Mouse (Mus musculus): ENCODE measurements around the gene Nifk. TPM values are rescaled to one million over a fixed set of nuclear protein-coding genes. Genes with fewer than 3 reads are reported as not detected.

Gene Nifk
- not detected in 2 replicates for polyA plus RNA-seq (2012; ENCODE audit: insufficient read depth, insufficient read length, low replicate concordance, missing spikeins)

DNA sequence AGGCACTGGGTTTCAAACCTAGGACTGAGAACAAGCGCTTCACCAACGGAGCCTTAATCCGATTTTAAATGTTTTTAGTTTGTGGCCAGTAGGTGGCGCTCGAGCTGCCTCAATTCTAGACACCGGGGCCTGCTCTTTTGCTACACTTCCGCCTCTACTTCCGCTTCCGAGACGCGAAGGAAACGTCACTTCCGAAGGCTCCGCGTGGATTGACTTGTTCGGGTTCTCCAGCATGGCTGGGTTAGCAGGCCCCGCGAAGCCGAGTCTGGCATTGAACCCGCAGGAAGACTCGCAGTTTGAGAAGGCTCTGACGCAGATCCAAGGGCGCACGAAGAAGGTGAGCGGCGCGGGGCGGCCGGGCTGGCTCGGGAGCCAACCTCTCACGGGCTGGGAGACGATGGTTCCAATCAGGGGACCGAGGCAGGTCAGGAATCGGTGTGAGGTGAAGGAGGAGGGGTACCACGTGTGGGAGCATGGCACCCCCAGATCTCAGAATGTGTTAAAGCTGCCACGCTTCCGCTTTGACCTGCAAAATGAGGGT is at the start of gene Nifk:
Gene Nifk (plus strand): TSS at position 179 of the 541 bp plus-strand sequence.
- Histone ChIP-seq H3K4me1 (ENCODE audit: control insufficient read depth, insufficient read depth, low read length) (peaks cover 8% of the 10 kb centered on the region; the same call in 1 of the 2 replicates), H3K27ac (ENCODE audit: insufficient read depth, low read depth, low read length) (no peak within 1 kb of the TSS), H3K4me3 (ENCODE audit: insufficient read depth, low read depth, low read length) (peak within 1 kb of the TSS; percentile 67)
- WGBS, result under 1% methylated on average over 37 of the region's 37 CpGs
- TF ChIP-seq CTCF (IDR thresholded peaks at IDR 0.05; ENCODE audit: insufficient read depth, low read depth, low read length) (no peak), POLR2A (IDR thresholded peaks at IDR 0.05; ENCODE audit: insufficient read depth, low read depth, low read length) (no peak)

DNA sequence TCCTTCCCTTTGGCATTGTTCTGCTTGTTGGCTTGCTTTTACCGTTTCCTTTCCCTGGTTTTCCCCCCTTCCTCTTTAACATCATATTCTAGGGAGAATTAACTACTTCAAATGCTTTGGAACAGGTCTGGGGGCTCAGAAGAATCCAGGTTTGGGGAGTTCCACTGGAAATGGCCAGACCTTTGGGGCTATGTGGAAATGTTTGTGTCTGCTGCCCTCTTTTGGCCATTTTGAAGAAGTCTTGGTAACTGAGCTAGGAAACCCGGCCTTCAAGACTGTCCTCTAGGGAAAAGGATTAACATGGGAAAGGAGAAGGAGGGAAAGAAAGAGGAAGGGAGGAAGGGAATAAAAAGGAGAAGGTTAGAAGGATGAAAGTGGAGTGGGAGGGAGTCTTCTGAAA is 46.5 kb upstream of the Nifk start:
- H3K4me1 ChIP-seq (ENCODE audit: control insufficient read depth, insufficient read depth, low read length), result no peaks in the 10 kb centered on the region
- no peak overlapping the region for H3K4me3 ChIP-seq (ENCODE audit: insufficient read depth, low read depth, low read length)
- TF ChIP-seq CTCF (IDR thresholded peaks at IDR 0.05; ENCODE audit: insufficient read depth, low read depth, low read length) (no peak), POLR2A (IDR thresholded peaks at IDR 0.05; ENCODE audit: insufficient read depth, low read depth, low read length) (no peak)
- 11% methylated on average over 2 of the region's 2 CpGs for WGBS
- H3K27ac ChIP-seq (ENCODE audit: insufficient read depth, low read depth, low read length), result no peak overlapping the region

DNA sequence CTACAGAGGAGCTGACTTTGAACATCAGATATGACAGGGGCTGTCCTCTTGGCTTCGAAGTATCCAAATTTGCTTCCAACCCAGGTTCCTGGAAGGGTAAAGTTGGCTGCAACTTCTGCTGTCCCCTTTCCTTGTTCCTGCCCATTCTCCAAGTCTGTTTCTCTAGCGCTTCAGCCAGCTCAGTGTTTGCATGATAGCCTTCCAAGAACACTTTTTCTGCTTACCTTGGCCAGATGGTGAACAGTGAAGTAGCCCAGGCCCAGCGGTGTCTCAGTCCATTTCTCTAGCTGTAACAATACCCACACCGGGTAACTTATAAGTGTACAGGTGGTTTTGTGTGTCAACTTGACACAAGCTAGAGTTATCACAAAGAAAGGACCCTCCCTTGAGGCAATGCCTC is 29.3 kb upstream of the Nifk start:
- no peak overlapping the region for H3K4me3 ChIP-seq (ENCODE audit: insufficient read depth, low read depth, low read length)
- no peaks in the 10 kb centered on the region for H3K4me1 ChIP-seq (ENCODE audit: control insufficient read depth, insufficient read depth, low read length)
- WGBS, result 87% methylated on average over 4 of the region's 4 CpGs
- TF ChIP-seq POLR2A (IDR thresholded peaks at IDR 0.05; ENCODE audit: insufficient read depth, low read depth, low read length), result no peak
- TF ChIP-seq CTCF (IDR thresholded peaks at IDR 0.05; ENCODE audit: insufficient read depth, low read depth, low read length), result no peak
- no peak overlapping the region for H3K27ac ChIP-seq (ENCODE audit: insufficient read depth, low read depth, low read length)

DNA sequence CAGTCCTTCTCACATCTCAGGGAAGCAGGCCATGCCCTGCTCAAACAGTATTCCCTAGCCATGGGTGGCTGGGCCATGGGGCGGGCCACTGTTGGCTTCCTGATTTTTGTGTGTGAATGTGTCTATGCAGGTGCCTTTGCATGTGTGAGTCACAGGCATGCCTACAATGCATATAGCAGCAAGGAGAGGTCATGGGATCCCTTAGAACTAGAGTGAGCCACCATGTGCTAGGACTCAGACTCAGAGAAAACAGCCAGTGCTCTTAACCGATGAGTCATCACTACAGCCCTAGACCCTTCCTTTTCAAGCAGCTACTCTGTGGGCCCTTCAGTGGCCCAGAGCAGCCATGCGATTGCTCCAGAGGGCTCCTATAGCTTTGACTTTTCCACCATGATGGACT is 27.4 kb upstream of the Nifk start:
- TF ChIP-seq POLR2A (IDR thresholded peaks at IDR 0.05; ENCODE audit: insufficient read depth, low read depth, low read length) (no peak), CTCF (IDR thresholded peaks at IDR 0.05; ENCODE audit: insufficient read depth, low read depth, low read length) (no peak)
- H3K4me3 ChIP-seq (ENCODE audit: insufficient read depth, low read depth, low read length), result no peak overlapping the region
- H3K27ac ChIP-seq (ENCODE audit: insufficient read depth, low read depth, low read length), result no peak overlapping the region
- no peaks in the 10 kb centered on the region for H3K4me1 ChIP-seq (ENCODE audit: control insufficient read depth, insufficient read depth, low read length)
- 98% methylated on average over 3 of the region's 3 CpGs for WGBS

GRCm38 (mm10) chr1:118294826-118295225 is 26.8 kb upstream of the Nifk start:
- H3K4me3 ChIP-seq (ENCODE audit: insufficient read depth, low read depth, low read length), result no peak overlapping the region
- no peak for TF ChIP-seq CTCF (IDR thresholded peaks at IDR 0.05; ENCODE audit: insufficient read depth, low read depth, low read length)
- no peak for TF ChIP-seq POLR2A (IDR thresholded peaks at IDR 0.05; ENCODE audit: insufficient read depth, low read depth, low read length)
- no peaks in the 10 kb centered on the region for H3K4me1 ChIP-seq (ENCODE audit: control insufficient read depth, insufficient read depth, low read length)
- 29% methylated on average over 5 of the region's 5 CpGs for WGBS
- H3K27ac ChIP-seq (ENCODE audit: insufficient read depth, low read depth, low read length), result no peak overlapping the region

DNA sequence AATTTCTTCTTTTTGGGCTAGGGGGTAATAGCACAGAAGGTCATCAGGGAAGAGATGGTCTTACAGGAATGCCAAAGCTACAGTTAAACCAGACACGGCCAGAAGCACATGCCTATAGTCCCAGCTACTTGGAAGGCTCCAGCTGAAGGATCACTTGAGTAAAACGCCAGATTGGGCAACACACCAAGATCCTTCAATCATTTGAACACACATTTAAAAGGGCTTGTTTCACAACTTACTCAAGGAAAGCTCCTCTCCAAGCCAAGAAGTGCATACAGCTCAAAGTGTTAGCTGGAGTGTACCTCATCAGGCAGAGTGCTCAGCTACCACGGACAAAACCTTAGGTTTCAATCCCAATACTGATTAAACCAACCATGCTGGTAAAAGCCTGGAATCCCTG is 25.0 kb upstream of the Nifk start:
- Histone ChIP-seq H3K4me1 (ENCODE audit: control insufficient read depth, insufficient read depth, low read length) (no peaks in the 10 kb centered on the region), H3K4me3 (ENCODE audit: insufficient read depth, low read depth, low read length) (no peak overlapping the region), H3K27ac (ENCODE audit: insufficient read depth, low read depth, low read length) (no peak overlapping the region)
- no peak for TF ChIP-seq CTCF (IDR thresholded peaks at IDR 0.05; ENCODE audit: insufficient read depth, low read depth, low read length)
- no peak for TF ChIP-seq POLR2A (IDR thresholded peaks at IDR 0.05; ENCODE audit: insufficient read depth, low read depth, low read length)
- WGBS, result 38% methylated on average over 3 of the region's 3 CpGs

DNA sequence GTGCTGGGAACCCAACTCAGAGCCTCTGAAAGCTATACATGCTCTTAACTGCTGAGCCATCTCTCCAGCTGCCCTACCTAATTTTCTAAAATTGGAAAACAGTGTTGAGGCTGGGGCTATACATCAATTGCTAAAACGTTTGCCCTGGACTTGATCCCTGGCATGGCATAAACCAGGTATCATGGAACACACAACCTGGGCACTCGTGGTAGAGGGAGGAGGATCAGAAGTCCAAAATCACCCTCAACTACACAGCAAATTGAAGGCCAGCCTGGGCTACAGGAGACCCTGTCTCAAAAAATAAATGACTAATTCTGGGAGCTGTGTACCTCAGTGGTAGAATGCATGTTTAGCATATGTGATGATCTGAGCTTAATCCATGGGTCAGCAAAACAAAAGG is 23.9 kb upstream of the Nifk start:
- 93% methylated on average over 2 of the region's 2 CpGs for WGBS
- no peak for TF ChIP-seq CTCF (IDR thresholded peaks at IDR 0.05; ENCODE audit: insufficient read depth, low read depth, low read length)
- no peak for TF ChIP-seq POLR2A (IDR thresholded peaks at IDR 0.05; ENCODE audit: insufficient read depth, low read depth, low read length)
- Histone ChIP-seq H3K27ac (ENCODE audit: insufficient read depth, low read depth, low read length) (no peak overlapping the region), H3K4me1 (ENCODE audit: control insufficient read depth, insufficient read depth, low read length) (no peaks in the 10 kb centered on the region), H3K4me3 (ENCODE audit: insufficient read depth, low read depth, low read length) (no peak overlapping the region)

DNA sequence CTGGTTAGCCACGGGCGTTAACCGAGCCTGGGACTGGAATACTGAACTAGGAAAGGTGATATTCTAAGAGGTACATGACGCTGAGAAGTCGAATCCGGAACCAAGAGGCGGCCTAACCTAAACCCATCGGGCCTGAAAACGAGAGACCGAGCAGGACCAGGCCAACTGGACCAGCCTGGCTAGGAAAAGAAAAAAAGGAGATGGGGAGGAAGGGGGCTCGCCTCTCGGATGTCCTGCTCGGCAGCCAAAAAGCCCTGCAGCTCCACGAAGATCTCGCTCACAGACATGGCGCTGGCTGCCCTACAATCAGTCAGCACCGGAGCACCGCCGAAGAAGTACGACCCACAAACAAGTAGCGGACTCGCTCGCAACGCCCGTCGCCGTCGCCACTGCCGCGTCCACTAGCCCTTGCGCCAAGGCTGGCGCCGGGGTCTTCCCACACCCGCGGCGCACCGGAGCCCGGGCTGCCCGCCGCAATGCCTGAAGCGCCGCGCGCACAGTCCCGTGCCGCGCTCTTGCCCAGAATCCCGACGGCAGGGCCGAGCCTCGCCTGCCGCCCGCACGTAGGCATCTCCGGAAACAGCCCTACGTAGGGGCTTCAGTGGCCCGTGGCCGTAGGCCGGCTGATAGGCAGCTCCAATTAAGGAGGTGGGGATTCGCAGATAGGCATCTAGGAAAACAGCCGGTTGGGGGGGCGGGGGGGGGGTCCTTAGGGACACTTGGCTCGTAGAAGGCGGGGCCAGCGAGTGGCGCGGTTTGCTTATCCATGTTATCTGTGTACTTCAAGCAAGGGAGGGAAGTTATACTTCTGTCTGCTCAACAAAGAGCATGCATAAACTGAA is 10.6 kb upstream of the Nifk start:
- no peaks in the 10 kb centered on the region for H3K4me1 ChIP-seq (ENCODE audit: control insufficient read depth, insufficient read depth, low read length)
- TF ChIP-seq CTCF (IDR thresholded peaks at IDR 0.05; ENCODE audit: insufficient read depth, low read depth, low read length) (no peak), POLR2A (IDR thresholded peaks at IDR 0.05; ENCODE audit: insufficient read depth, low read depth, low read length) (peak; percentile 66)
- under 1% methylated on average over 67 of the region's 67 CpGs for WGBS
- peak overlapping the region; percentile 100 for H3K4me3 ChIP-seq (ENCODE audit: insufficient read depth, low read depth, low read length)
- peak overlapping the region; percentile 99 for H3K27ac ChIP-seq (ENCODE audit: insufficient read depth, low read depth, low read length)

DNA sequence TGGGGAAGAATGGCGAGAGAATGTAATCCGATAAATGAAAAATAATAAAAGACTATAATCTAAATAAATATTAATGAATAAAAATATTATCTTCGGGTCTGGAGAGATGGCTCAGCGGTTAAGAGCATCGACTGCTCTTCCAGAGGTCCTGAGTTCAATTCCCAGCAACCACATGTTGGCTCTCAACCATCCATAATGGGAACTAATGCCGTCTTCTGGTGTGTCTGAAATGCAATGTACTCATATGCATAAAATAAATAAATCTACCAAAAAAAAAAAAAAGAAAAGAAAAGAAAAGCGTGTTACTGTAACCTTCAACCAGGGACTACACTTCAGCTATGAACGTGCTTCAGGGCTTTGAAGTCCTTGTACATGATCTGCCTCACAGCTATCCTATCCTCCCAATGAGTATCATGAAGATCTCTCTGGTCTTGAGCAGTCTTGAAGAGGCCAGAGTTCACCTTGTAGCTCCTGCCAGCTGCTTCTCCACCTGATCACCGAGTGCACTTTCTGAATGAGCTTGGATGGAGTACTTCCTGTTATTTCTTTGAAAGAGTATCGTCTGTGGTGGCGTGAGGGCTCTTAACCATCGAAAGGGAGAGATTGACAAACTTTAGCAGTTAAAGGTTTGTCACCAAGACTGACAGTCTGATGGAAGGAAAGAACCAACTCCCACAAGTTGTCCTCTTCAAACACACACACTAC is 9.9 kb upstream of the Nifk start, which contains the start of gene Tsn:
Gene Tsn (minus strand): TSS at position 118 of the 705 bp plus-strand sequence.
- WGBS, result 51% methylated on average over 12 of the region's 12 CpGs
- Histone ChIP-seq H3K27ac (ENCODE audit: insufficient read depth, low read depth, low read length) (peak within 1 kb of the TSS; percentile 99), H3K4me3 (ENCODE audit: insufficient read depth, low read depth, low read length) (peak within 1 kb of the TSS; percentile 100), H3K4me1 (ENCODE audit: control insufficient read depth, insufficient read depth, low read length) (no peaks in the 10 kb centered on the region)
- no peak for TF ChIP-seq POLR2A (IDR thresholded peaks at IDR 0.05; ENCODE audit: insufficient read depth, low read depth, low read length)
- no peak for TF ChIP-seq CTCF (IDR thresholded peaks at IDR 0.05; ENCODE audit: insufficient read depth, low read depth, low read length)

All from olfactory bulb, adult 2 months (tissue).